Mouse (Mus musculus) myocyte (in vitro differentiated cells): ENCODE measurements around the gene Pex5.

Experiments
- CEBPB ChIP-seq: IDR thresholded peaks from 2 replicates; pipeline ENCODE4 v1.6.1; 2011; ENCODE audit warnings: mild to moderate bottlenecking, moderate library complexity; ENCODE audit not compliant: poor library complexity, insufficient read depth, severe bottlenecking
- E2F4 ChIP-seq: IDR thresholded peaks from one replicate; pipeline ENCODE4 v1.6.1; 2011; ENCODE audit warnings: mild to moderate bottlenecking, control low read depth, moderate library complexity; ENCODE audit not compliant: insufficient read depth
- MAX ChIP-seq: IDR thresholded peaks from one replicate; pipeline ENCODE4 v1.6.1; 2011; ENCODE audit warnings: low read depth, mild to moderate bottlenecking, control low read depth
- MYOD1 ChIP-seq, 3 experiments: IDR thresholded peaks; one replicate each; pipeline ENCODE4 v1.6.1; 2011; ENCODE audit warnings: control low read depth in 2 of 3, low read depth in 2 of 3, mild to moderate bottlenecking in 2 of 3, moderate library complexity in 1 of 3; ENCODE audit not compliant: insufficient read length in 2 of 3, control insufficient read depth in 1 of 3
- MYOG ChIP-seq, 3 experiments: IDR thresholded peaks; one replicate each; pipeline ENCODE4 v1.6.1; 2011; ENCODE audit warnings: control low read depth in 2 of 3, low read depth in 2 of 3, mild to moderate bottlenecking in 2 of 3; ENCODE audit not compliant: insufficient read length in 2 of 3, control insufficient read depth in 1 of 3, insufficient read depth in 1 of 3
- POLR2A ChIP-seq: IDR thresholded peaks from one replicate; pipeline ENCODE4 v1.6.1; 2011; ENCODE audit warnings: low read depth, mild to moderate bottlenecking, control low read depth, moderate library complexity; ENCODE audit not compliant: insufficient read length
- POLR2AphosphoS2 ChIP-seq: IDR thresholded peaks from one replicate; pipeline ENCODE4 v1.6.1; 2011; ENCODE audit warnings: low read depth, control low read depth; ENCODE audit not compliant: insufficient read length
- REST ChIP-seq: IDR thresholded peaks from one replicate; pipeline ENCODE4 v1.6.1; 2011; ENCODE audit warnings: mild to moderate bottlenecking, control low read depth, moderate library complexity; ENCODE audit not compliant: insufficient read depth, insufficient read length
- SRF ChIP-seq: IDR thresholded peaks from one replicate; pipeline ENCODE4 v1.6.1; 2011; ENCODE audit warnings: low read depth; ENCODE audit not compliant: control insufficient read depth, insufficient read length
- TCF12 ChIP-seq: IDR thresholded peaks from one replicate; pipeline ENCODE4 v1.6.1; 2011; ENCODE audit warnings: mild to moderate bottlenecking, control low read depth; ENCODE audit not compliant: poor library complexity, insufficient read depth, severe bottlenecking

DNA sequence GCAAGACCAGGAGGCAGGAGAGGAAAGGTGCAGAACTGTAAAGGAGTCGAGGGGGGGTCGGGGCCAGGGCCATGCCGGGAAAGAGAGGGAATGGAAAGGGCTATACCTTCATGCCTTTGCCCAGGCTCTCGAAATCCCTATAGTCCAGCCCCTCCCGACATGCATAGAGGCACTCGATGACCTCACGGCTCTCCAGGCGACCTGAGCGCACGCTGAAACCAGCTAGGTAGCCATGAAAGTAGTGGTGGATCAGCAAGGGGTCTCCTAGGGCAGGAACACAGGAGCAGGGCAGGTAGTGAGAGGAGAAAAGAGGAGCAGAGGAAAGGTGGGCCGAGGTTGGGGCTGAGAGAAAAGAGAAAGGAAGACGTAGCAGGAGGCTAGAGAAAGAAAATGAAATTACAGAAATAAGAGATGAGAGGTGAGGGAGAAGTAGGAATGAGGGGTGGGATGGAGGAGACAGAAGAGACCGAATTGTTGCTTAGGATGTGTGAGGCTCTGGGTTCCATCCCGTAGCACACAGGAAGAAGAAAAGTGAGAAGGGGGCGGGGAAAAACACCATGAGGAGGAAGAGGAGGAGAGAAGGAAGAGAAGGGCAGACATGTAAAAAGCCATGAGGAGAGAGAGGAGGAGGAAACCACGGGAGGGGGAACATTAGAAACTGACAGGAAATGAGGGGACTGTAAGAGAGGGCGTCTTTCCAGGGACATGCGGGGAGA is 35.0 kb upstream of the Pex5 start:
- no peak for TF ChIP-seq POLR2A
- no peak for TF ChIP-seq E2F4
- no peak for TF ChIP-seq TCF12
- no peak for TF ChIP-seq SRF
- TF ChIP-seq POLR2AphosphoS2, result no peak
- no peak for TF ChIP-seq MAX
- TF ChIP-seq CEBPB, result no peak
- no peak for TF ChIP-seq MYOG (IDR thresholded peaks at IDR 0.05; ENCODE audit: control insufficient read depth in 1 of 3, insufficient read depth in 1 of 3, insufficient read length in 2 of 3, low read depth in 2 of 3)
- TF ChIP-seq MYOD1 (IDR thresholded peaks at IDR 0.05; ENCODE audit: control insufficient read depth in 1 of 3, insufficient read length in 2 of 3, low read depth in 2 of 3), result no peak
- no peak for TF ChIP-seq REST
